Mouse (Mus musculus) megakaryocyte-erythroid progenitor cell, adult 5-6 weeks (primary cell): ENCODE measurements at regions not wholly inside any gene's neighbourhood (a gene's known extent, or its start where the extent isn't known, plus 50 kb on each side); places are given as distances from the start of the nearest gene placed in this dataset.

ENCODE experiments used
- ATAC-seq: replicated peaks from 2 replicates; pipeline ENCODE4 v1.8.0; 2016; ENCODE audit warnings: mild to moderate bottlenecking, inconsistent platforms; ENCODE audit not compliant: severe bottlenecking, poor library complexity, low FRiP score, low TSS enrichment

DNA sequence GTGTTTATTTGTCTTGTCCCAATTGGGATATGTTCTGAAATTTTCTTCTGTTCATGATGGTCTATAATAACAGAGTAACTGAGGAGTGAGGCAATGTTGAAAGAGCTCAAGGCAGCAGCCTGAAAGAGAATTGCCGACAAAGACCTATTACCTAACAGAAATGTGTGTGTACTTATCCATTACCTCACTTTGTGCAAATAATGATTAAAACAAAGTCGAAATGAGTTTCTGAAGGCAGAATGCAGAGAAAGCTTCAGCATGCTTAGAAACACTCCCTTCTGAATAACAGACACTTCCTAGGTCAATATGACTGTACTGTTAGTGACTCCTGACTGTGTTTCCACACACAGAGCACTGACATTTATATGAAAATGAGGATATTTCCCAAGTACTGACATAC, 63.0 kb downstream of the Kbtbd8 start:
- ATAC-seq, result no peak

DNA sequence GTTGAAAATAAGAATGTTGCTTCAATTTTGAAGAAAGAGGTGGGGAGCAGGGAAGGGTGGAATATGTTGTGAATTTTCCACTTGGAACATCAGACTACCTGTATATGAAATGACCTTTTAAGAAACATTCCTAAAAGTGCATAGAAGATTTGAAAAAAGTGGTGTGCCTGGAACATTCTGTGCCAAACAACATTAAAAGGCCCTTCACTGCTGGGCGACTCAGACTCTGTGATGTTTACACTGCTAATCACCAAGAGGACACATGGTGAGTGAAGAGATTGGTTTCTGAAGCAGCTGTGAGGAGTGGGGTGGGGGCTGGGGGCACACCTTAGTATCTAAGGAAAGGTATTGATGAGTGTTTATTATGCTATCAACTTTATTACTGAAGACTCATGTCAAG, 65.2 kb downstream of the Kbtbd8 start:
- ATAC-seq, result no peak

DNA sequence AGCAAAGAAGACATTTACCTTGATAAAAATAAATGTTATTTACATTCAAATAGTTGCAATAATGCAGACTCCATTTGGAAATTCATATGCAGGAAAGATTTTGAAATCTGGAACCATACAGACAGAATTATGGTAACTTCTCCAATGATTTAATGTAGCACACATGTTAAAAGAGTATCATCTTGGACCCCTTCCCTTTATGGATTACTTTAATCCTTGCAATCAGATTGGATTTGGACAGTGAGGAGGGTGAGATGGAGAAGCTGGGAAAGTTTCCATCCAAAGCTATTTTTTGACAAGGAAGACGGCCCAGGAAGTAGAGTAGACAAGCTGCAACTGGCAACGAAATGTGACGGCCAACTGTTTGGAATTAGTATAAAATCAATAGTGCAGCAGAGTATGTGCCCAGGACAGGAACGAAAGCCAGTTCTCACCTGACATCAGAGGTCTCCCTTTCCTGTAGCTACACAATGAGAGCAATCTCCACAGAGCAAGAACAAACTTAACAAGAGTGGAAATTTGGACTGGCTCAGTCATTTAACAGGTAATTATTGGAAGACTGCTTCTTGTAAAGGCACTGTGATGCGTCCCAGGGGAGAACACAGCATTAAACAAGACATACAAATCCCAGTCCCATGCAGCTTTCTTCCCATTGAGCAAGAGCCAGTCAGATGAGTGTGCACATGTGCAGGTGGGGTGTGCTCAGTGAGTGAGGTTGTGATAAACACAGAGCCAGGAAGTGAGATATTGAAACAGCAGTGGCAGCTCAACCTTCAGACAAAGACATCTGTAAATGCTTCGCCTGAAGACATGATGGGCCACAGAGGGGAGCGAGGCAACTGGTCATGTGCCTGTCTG, 68.3 kb downstream of the Kbtbd8 start:
- no peak for ATAC-seq

GRCm38 (mm10) chr6:95196631-95197030, 79.6 kb downstream of the Kbtbd8 start:
- ATAC-seq, result no peak

GRCm38 (mm10) chr6:95198611-95199010, 81.6 kb downstream of the Kbtbd8 start:
- no peak for ATAC-seq

GRCm38 (mm10) chr6:95202291-95202790, 85.3 kb downstream of the Kbtbd8 start:
- no peak for ATAC-seq

- ATAC-seq, result no peak
Observed at GRCm38 (mm10) chr6:95202978-95203377, 85.9 kb downstream of the Kbtbd8 start.

- ATAC-seq, result no peak
Observed at GRCm38 (mm10) chr6:95204231-95204630, 87.2 kb downstream of the Kbtbd8 start.

GRCm38 (mm10) chr6:95207063-95207462, 90.0 kb downstream of the Kbtbd8 start:
- ATAC-seq, result peak; percentile 61; the same call in 1 of the 2 replicates

- no peak for ATAC-seq
Observed at GRCm38 (mm10) chr6:95217431-95217830, 100.4 kb downstream of the Kbtbd8 start.

GRCm38 (mm10) chr6:95218830-95219229, 101.8 kb downstream of the Kbtbd8 start:
- no peak for ATAC-seq

- peak; percentile 90 for ATAC-seq
Observed at GRCm38 (mm10) chr6:95223537-95223936, 98.4 kb upstream of the Gm10234 start.

DNA sequence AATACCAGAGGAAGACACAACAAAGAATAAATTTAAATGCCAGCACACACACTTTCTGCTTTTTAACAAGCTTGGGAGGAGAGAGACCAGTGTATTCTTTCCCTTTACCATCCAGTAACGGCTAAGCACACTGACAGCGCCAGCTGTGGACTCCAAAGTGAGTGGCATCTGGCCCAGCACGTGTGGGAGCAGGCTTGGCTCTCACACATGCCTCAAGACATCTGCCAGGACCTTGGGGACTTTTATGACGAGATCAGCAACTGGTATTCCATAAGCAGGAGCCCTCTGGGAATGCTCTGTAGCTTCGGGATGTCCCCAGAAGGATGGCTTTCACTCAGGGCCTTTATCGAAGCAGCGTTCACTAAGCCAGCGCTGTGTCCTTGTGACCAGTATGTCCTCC, 92.0 kb upstream of the Gm10234 start:
- ATAC-seq, result no peak

DNA sequence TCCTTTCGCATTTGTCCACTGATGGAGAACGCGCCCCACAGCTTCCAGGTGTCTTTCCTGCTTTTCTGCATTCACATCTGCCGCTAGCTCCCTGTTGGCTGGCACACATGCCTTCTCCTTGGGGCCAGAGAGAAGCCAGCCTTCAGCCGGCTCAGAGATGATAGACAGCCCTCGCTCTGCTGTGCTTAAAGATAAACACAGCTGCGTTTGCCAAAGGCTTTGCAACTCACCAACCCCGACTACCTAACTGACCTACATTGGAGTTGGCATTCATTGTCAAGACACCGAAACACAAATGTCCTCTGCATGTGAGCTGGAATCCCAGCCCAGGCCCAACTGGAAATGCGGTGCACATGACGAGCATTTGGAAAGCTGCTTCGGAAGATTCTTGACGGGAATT, 87.2 kb upstream of the Gm10234 start:
- ATAC-seq, result no peak

DNA sequence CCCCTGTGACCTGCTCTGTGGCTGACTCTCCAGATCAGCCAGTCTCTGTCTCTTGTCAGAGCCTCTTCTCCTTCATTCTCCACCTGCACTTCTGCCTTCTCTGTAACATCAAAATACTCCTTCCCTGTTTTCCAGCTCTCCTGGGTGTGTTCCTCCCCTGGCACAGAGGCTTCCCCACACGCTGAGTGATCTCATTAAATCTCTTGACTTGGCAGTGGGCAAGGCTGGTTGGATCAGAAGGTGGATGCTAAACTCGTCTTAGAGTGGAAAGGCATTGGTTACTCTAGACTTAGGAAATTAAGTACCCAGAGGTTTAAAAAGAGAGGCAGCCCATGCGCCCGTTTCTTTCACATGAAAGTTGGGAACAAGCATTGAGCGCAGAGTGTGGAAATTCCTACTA, 78.3 kb upstream of the Gm10234 start:
- ATAC-seq, result no peak

DNA sequence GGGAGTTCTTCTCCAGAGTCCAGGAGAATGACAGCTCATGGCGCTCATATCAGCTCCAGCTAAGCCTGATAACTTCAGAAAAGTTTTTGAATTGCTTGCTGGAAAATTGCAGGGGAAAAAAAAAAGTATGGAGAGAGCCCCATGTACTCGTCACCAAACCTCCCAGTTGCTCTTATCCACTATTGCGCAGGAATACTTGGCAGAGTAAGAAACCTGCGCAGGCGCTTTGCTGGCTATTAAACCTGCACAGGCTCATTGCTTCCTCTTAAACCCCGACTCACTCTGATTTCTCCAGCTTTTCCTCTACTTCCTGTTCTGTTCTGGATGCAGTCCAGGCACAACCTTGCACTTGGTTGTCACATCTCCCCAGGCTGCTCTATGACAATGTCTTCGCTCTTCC, 77.0 kb upstream of the Gm10234 start:
- no peak for ATAC-seq

DNA sequence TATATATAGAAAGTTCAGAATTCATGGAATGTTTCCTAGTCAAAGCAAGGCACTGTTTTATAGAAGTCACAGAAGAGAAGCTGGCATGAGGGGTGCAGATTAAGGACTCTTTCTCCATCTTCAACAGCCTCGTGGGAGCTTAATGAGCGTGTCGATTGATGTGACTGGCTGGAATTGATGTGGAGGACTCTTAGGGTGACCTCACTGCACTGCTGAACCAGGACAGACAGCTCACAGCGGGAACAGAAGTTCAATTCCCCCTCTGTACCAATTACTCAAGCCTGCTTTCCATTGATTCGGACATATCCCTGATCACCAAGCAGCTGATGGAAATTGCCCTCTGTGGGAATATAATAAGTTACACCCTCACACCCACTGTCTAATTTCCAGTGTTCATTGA, 65.6 kb upstream of the Gm10234 start:
- ATAC-seq, result no peak

DNA sequence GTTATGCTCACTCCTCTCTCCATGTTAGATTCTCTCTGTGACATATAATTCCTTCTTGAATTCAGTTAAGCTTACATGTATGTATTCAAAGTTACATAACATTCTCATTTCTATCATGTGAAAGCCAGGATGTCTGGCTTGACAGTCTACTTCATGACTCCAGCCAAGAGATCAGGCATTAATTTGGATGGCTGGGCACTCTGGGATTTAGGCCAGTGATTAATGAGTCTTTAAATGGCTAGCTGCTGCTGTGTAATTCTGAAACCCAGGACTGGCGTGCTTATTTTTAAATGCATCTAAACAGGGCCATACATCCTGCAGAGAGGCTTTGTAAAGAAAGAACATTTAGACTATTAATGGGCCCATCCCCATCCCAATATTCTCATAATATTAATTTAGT, 60.9 kb upstream of the Gm10234 start:
- no peak for ATAC-seq

DNA sequence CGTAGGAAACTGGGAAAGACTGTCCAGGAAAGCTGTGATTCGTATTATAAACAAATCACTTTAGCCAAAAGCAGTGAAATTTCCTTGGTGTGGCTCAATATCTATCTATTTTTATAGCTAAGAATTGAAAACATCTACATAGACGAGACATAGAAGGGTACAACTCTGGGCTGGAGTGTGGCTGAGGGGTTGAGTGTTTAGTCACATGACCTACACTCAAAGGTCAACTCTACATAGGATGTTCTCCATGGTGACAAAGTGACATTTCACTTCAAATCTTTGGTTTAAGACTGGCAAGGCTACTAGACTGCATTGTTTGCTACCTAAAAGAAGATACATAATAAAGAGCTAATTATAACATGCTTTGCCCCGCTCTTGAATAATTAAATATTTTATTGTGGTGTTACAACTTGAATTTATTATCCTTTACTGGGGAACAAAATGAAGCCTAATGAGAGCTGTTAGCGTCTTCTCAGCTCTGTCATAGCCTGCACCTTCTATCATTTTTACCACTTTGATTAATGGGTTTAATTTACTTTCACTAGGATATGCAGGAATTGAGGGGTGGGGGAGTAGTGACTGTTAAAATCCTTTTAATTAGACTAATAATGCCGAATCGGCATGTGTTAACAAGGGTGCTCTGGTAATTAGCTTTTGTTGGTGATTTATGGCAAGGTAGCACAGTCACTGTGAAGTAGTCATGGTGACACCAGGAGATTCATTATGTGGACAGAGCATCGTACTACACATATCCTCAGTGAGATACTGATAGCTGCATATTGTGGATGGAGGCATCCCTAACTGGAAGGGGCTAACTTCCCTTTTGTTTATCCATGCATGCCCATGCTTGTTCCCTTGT, 57.7 kb upstream of the Gm10234 start:
- ATAC-seq, result no peak

DNA sequence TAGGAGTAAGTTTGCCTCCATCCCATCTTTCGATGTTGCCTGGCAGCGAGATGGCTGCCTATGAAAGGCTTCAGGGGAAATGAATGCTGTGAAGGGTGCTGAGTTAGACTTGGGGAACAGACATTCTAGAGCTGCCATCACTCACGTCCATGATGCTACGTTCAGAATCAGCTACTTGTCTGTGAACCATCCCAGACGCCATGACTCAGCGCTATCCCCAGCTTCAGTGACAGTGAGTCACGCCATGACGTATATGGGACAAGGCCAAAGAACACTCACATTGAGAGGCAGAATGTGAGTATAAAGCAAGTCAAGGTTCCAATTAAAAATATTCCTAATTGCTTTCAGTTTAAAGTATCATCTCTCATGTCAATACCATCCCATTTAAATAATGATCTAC, 52.4 kb upstream of the Gm10234 start:
- ATAC-seq, result no peak
